Mouse (Mus musculus): ENCODE data around the gene Trp53bp2. TPM values are rescaled to one million over a fixed set of nuclear protein-coding genes. Genes with fewer than 3 reads are reported as not detected.

Trp53bp2 gene
- polyA plus RNA-seq, 1 experiment: 22.4 TPM

- no peaks in the 10 kb centered on the region for H3K36me3 ChIP-seq (ENCODE audit: control insufficient read depth, insufficient read depth, low read length)
- H3K4me3 ChIP-seq (ENCODE audit: low read depth, low read length): no peak overlapping the region
- H3K27me3 ChIP-seq (ENCODE audit: control insufficient read depth, insufficient read depth, low read length): no peaks in the 10 kb centered on the region
- peaks cover 5% of the 10 kb centered on the region; the same call in 1 of the 2 replicates for H3K4me1 ChIP-seq (ENCODE audit: control insufficient read depth, insufficient read depth, insufficient read length, low read length)
- no peak overlapping the region for H3K27ac ChIP-seq (ENCODE audit: insufficient read depth, low read depth, low read length)
- no peak for TF ChIP-seq POLR2A (IDR thresholded peaks at IDR 0.05; ENCODE audit: low read depth, low read length)
- no peak for TF ChIP-seq CTCF (IDR thresholded peaks at IDR 0.05; ENCODE audit: extremely low read depth, insufficient read length, insufficient replicate concordance, low read depth, low read length)
- WGBS: 35% methylated on average over 9 of the region's 9 CpGs
Measured at GRCm38 (mm10) chr1:182383096-182383495, 25.9 kb upstream of the Trp53bp2 start.

DNA sequence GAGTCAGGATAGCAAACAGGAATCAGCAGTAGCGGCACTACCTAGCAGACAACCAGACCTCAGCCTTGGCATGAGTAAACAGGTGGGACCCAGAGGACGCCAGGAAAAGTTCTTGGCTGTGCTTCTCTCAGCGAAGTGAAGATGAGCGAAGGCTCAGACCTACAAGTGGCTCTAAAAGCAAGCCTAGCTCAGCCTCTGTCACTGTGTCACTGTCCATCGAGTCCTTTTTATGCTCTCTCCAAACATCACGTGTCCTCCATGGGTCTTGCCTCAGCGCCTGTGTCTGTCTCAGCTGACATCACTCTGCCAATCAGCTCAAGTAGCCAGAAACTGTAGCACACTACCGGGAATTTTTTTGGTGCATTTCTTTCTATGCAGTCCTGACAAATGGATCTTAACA, 22.5 kb upstream of the Trp53bp2 start:
- Histone ChIP-seq H3K4me1 (ENCODE audit: control insufficient read depth, insufficient read depth, insufficient read length, low read length) (peaks cover 5% of the 10 kb centered on the region; the same call in 1 of the 2 replicates), H3K4me3 (ENCODE audit: low read depth, low read length) (no peak overlapping the region), H3K27me3 (ENCODE audit: control insufficient read depth, insufficient read depth, low read length) (no peaks in the 10 kb centered on the region), H3K27ac (ENCODE audit: insufficient read depth, low read depth, low read length) (no peak overlapping the region), H3K36me3 (ENCODE audit: control insufficient read depth, insufficient read depth, low read length) (no peaks in the 10 kb centered on the region)
- no peak for TF ChIP-seq CTCF (IDR thresholded peaks at IDR 0.05; ENCODE audit: extremely low read depth, insufficient read length, insufficient replicate concordance, low read depth, low read length)
- no peak for TF ChIP-seq POLR2A (IDR thresholded peaks at IDR 0.05; ENCODE audit: low read depth, low read length)
- 86% methylated on average over 8 of the region's 8 CpGs for WGBS

- Histone ChIP-seq H3K4me1 (ENCODE audit: control insufficient read depth, insufficient read depth, insufficient read length, low read length) (no peaks in the 10 kb centered on the region), H3K4me3 (ENCODE audit: low read depth, low read length) (no peak overlapping the region), H3K27me3 (ENCODE audit: control insufficient read depth, insufficient read depth, low read length) (no peaks in the 10 kb centered on the region), H3K36me3 (ENCODE audit: control insufficient read depth, insufficient read depth, low read length) (no peaks in the 10 kb centered on the region), H3K27ac (ENCODE audit: insufficient read depth, low read depth, low read length) (no peak overlapping the region)
- WGBS: 41% methylated on average over 4 of the region's 4 CpGs
- TF ChIP-seq POLR2A (IDR thresholded peaks at IDR 0.05; ENCODE audit: low read depth, low read length): no peak
- no peak for TF ChIP-seq CTCF (IDR thresholded peaks at IDR 0.05; ENCODE audit: extremely low read depth, insufficient read length, insufficient replicate concordance, low read depth, low read length)
Measured at GRCm38 (mm10) chr1:182388729-182389128, 20.2 kb upstream of the Trp53bp2 start.

GRCm38 (mm10) chr1:182398171-182398570, 10.8 kb upstream of the Trp53bp2 start:
- Histone ChIP-seq H3K27ac (ENCODE audit: insufficient read depth, low read depth, low read length) (no peak overlapping the region), H3K4me1 (ENCODE audit: control insufficient read depth, insufficient read depth, insufficient read length, low read length) (no peaks in the 10 kb centered on the region), H3K27me3 (ENCODE audit: control insufficient read depth, insufficient read depth, low read length) (no peaks in the 10 kb centered on the region), H3K36me3 (ENCODE audit: control insufficient read depth, insufficient read depth, low read length) (no peaks in the 10 kb centered on the region), H3K4me3 (ENCODE audit: low read depth, low read length) (no peak overlapping the region)
- TF ChIP-seq POLR2A (IDR thresholded peaks at IDR 0.05; ENCODE audit: low read depth, low read length) (no peak), CTCF (IDR thresholded peaks at IDR 0.05; ENCODE audit: extremely low read depth, insufficient read length, insufficient replicate concordance, low read depth, low read length) (no peak)
- 65% methylated on average over 8 of the region's 8 CpGs for WGBS

- TF ChIP-seq CTCF (IDR thresholded peaks at IDR 0.05; ENCODE audit: extremely low read depth, insufficient read length, insufficient replicate concordance, low read depth, low read length) (no peak), POLR2A (IDR thresholded peaks at IDR 0.05; ENCODE audit: low read depth, low read length) (no peak)
- Histone ChIP-seq H3K36me3 (ENCODE audit: control insufficient read depth, insufficient read depth, low read length) (no peaks in the 10 kb centered on the region), H3K4me3 (ENCODE audit: low read depth, low read length) (no peak overlapping the region), H3K27me3 (ENCODE audit: control insufficient read depth, insufficient read depth, low read length) (no peaks in the 10 kb centered on the region), H3K27ac (ENCODE audit: insufficient read depth, low read depth, low read length) (no peak overlapping the region), H3K4me1 (ENCODE audit: control insufficient read depth, insufficient read depth, insufficient read length, low read length) (no peaks in the 10 kb centered on the region)
- 44% methylated on average over 3 of the region's 3 CpGs for WGBS
Measured at GRCm38 (mm10) chr1:182398780-182399179, 10.2 kb upstream of the Trp53bp2 start.

GRCm38 (mm10) chr1:182399205-182399604, 9.8 kb upstream of the Trp53bp2 start:
- 82% methylated on average over 2 of the region's 2 CpGs for WGBS

DNA sequence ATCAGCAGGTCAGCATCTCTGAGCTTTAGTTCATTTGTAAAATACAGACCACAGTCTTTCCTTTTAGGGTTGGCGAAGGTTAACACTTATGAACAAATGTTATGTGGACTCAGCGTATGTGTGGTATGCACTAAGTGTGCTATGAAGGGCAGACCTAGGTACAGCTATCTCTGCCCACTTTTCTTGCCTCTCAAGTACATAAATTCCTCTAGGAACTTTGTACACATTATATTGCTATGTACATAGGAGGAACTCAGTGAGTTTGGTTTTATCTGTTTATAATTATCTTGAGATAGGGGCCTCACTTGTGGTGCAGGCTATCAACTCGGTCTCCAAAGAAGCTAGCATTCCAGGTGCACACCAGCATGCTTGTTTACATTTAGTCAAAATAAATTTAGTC, 9.1 kb upstream of the Trp53bp2 start:
- TF ChIP-seq CTCF (IDR thresholded peaks at IDR 0.05; ENCODE audit: extremely low read depth, insufficient read length, insufficient replicate concordance, low read depth, low read length) (no peak), POLR2A (IDR thresholded peaks at IDR 0.05; ENCODE audit: low read depth, low read length) (no peak)
- WGBS: 66% methylated on average over 3 of the region's 3 CpGs
- Histone ChIP-seq H3K36me3 (ENCODE audit: control insufficient read depth, insufficient read depth, low read length) (no peaks in the 10 kb centered on the region), H3K27me3 (ENCODE audit: control insufficient read depth, insufficient read depth, low read length) (no peaks in the 10 kb centered on the region), H3K4me1 (ENCODE audit: control insufficient read depth, insufficient read depth, insufficient read length, low read length) (no peaks in the 10 kb centered on the region), H3K27ac (ENCODE audit: insufficient read depth, low read depth, low read length) (no peak overlapping the region), H3K4me3 (ENCODE audit: low read depth, low read length) (no peak overlapping the region)

More at GRCm38 (mm10) chr1:182399205-182399604, 9.8 kb upstream of the Trp53bp2 start:
- Histone ChIP-seq H3K4me3 (ENCODE audit: low read depth, low read length) (no peak overlapping the region), H3K27me3 (ENCODE audit: control insufficient read depth, insufficient read depth, low read length) (no peaks in the 10 kb centered on the region), H3K4me1 (ENCODE audit: control insufficient read depth, insufficient read depth, insufficient read length, low read length) (no peaks in the 10 kb centered on the region), H3K36me3 (ENCODE audit: control insufficient read depth, insufficient read depth, low read length) (no peaks in the 10 kb centered on the region), H3K27ac (ENCODE audit: insufficient read depth, low read depth, low read length) (no peak overlapping the region)
- TF ChIP-seq POLR2A (IDR thresholded peaks at IDR 0.05; ENCODE audit: low read depth, low read length): no peak
- no peak for TF ChIP-seq CTCF (IDR thresholded peaks at IDR 0.05; ENCODE audit: extremely low read depth, insufficient read length, insufficient replicate concordance, low read depth, low read length)

Data from small intestine, adult 2 months (tissue).